Mouse (Mus musculus): ENCODE measurements at regions not wholly inside any gene's neighbourhood (a gene's known extent, or its start where the extent isn't known, plus 50 kb on each side); places are given as distances from the start of the nearest gene placed in this dataset.

- Histone ChIP-seq H3K27me3 (no peaks in the 10 kb centered on the region), H3K36me3 (ENCODE audit: poor library complexity, severe bottlenecking) (no peaks in the 10 kb centered on the region), H3K4me1 (peaks cover 35% of the 10 kb centered on the region), H3K9ac (0 out of 2 replicates have a peak overlapping the region, but pooled peaks have one; percentile 1), H3K4me3 (no peak overlapping the region), H3K4me2 (peak overlapping the region; percentile 3; the same call in 1 of the 2 replicates), H3K9me3 (replicated peaks) (peaks cover 5% of the 10 kb centered on the region; the same call in 1 of the 2 replicates), H3K27ac (peak overlapping the region; percentile 46)
- 38% methylated on average over 23 of the region's 23 CpGs for WGBS
- peak; percentile 61 for ATAC-seq
Observed at GRCm38 (mm10) chr3:34456488-34457433, 193.4 kb upstream of the Sox2 start.

GRCm38 (mm10) chr3:34454026-34454624 is 196.1 kb upstream of the Sox2 start:
- H3K27me3 ChIP-seq, result no peaks in the 10 kb centered on the region
- H3K9ac ChIP-seq, result no peak overlapping the region
- 95% methylated on average over 24 of the region's 24 CpGs for WGBS
- no peak overlapping the region for H3K27ac ChIP-seq
- no peak overlapping the region for H3K4me2 ChIP-seq
- no peak for ATAC-seq
- peaks cover 5% of the 10 kb centered on the region; the same call in 1 of the 2 replicates for H3K9me3 ChIP-seq (replicated peaks)
- peaks cover 35% of the 10 kb centered on the region for H3K4me1 ChIP-seq
- no peaks in the 10 kb centered on the region for H3K36me3 ChIP-seq (ENCODE audit: poor library complexity, severe bottlenecking)
- H3K4me3 ChIP-seq, result no peak overlapping the region

GRCm38 (mm10) chr3:34445354-34445753 is 204.9 kb upstream of the Sox2 start:
- ATAC-seq, result peak; percentile 71
- no peaks in the 10 kb centered on the region for H3K36me3 ChIP-seq (ENCODE audit: poor library complexity, severe bottlenecking)
- peak overlapping the region; percentile 30; the same call in 1 of the 2 replicates for H3K9ac ChIP-seq
- H3K4me1 ChIP-seq, result peaks cover 55% of the 10 kb centered on the region
- 8% methylated on average over 7 of the region's 7 CpGs for WGBS
- peak overlapping the region; percentile 34 for H3K4me2 ChIP-seq
- H3K27me3 ChIP-seq, result peaks cover 3% of the 10 kb centered on the region; the same call in 1 of the 2 replicates
- no peak overlapping the region for H3K4me3 ChIP-seq
- peak overlapping the region; percentile 79 for H3K27ac ChIP-seq
- peaks cover 6% of the 10 kb centered on the region for H3K9me3 ChIP-seq (replicated peaks)

GRCm38 (mm10) chr3:34444802-34445201 is 205.4 kb upstream of the Sox2 start:
- H3K4me3 ChIP-seq, result no peak overlapping the region
- WGBS, result 22% methylated on average over 5 of the region's 5 CpGs
- H3K4me1 ChIP-seq, result peaks cover 56% of the 10 kb centered on the region
- peak overlapping the region; percentile 79 for H3K27ac ChIP-seq
- ATAC-seq, result no peak
- H3K9me3 ChIP-seq (replicated peaks), result peaks cover 6% of the 10 kb centered on the region
- peak overlapping the region; percentile 30; the same call in 1 of the 2 replicates for H3K9ac ChIP-seq
- no peak overlapping the region for H3K4me2 ChIP-seq
- no peaks in the 10 kb centered on the region for H3K36me3 ChIP-seq (ENCODE audit: poor library complexity, severe bottlenecking)
- peaks cover 4% of the 10 kb centered on the region; the same call in 1 of the 2 replicates for H3K27me3 ChIP-seq

GRCm38 (mm10) chr3:34443731-34444628 is 206.2 kb upstream of the Sox2 start:
- ATAC-seq, result peak; percentile 78
- no peaks in the 10 kb centered on the region for H3K36me3 ChIP-seq (ENCODE audit: poor library complexity, severe bottlenecking)
- peaks cover 4% of the 10 kb centered on the region; the same call in 1 of the 2 replicates for H3K27me3 ChIP-seq
- H3K27ac ChIP-seq, result peak overlapping the region; percentile 81
- peak overlapping the region; percentile 21 for H3K9ac ChIP-seq
- H3K4me1 ChIP-seq, result peaks cover 56% of the 10 kb centered on the region
- peak overlapping the region; percentile 51 for H3K4me2 ChIP-seq
- 0 out of 2 replicates have a peak overlapping the region, but pooled peaks have one; percentile 9 for H3K4me3 ChIP-seq
- H3K9me3 ChIP-seq (replicated peaks), result peaks cover 6% of the 10 kb centered on the region
- WGBS, result 9% methylated on average over 28 of the region's 28 CpGs

GRCm38 (mm10) chr3:34443307-34443706 is 206.9 kb upstream of the Sox2 start:
- Histone ChIP-seq H3K27me3 (peaks cover 5% of the 10 kb centered on the region; the same call in 1 of the 2 replicates), H3K36me3 (ENCODE audit: poor library complexity, severe bottlenecking) (no peaks in the 10 kb centered on the region), H3K9ac (peak overlapping the region; percentile 21; the same call in 1 of the 2 replicates), H3K4me2 (peak overlapping the region; percentile 51), H3K4me1 (peaks cover 56% of the 10 kb centered on the region), H3K4me3 (no peak overlapping the region), H3K27ac (peak overlapping the region; percentile 81; the same call in 1 of the 2 replicates), H3K9me3 (replicated peaks) (peaks cover 6% of the 10 kb centered on the region)
- no peak for ATAC-seq
- WGBS, result 13% methylated on average over 5 of the region's 5 CpGs

- Histone ChIP-seq H3K4me3 (no peak overlapping the region), H3K27me3 (peaks cover 7% of the 10 kb centered on the region; the same call in 1 of the 2 replicates), H3K9ac (no peak overlapping the region), H3K4me2 (peak overlapping the region; percentile 10; the same call in 1 of the 2 replicates), H3K36me3 (ENCODE audit: poor library complexity, severe bottlenecking) (no peaks in the 10 kb centered on the region), H3K9me3 (replicated peaks) (0 out of 2 replicates have a peak, but pooled peaks cover 2% of the 10 kb centered on the region), H3K4me1 (peaks cover 56% of the 10 kb centered on the region), H3K27ac (peak overlapping the region; percentile 69)
- ATAC-seq, result no peak
- WGBS, result 38% methylated on average over 4 of the region's 4 CpGs
Observed at GRCm38 (mm10) chr3:34441792-34442191, 208.4 kb upstream of the Sox2 start.

GRCm38 (mm10) chr3:34441266-34441665 is 208.9 kb upstream of the Sox2 start:
- Histone ChIP-seq H3K4me1 (peaks cover 54% of the 10 kb centered on the region), H3K9me3 (replicated peaks) (no peaks in the 10 kb centered on the region), H3K27ac (peak overlapping the region; percentile 69), H3K9ac (no peak overlapping the region), H3K27me3 (peaks cover 7% of the 10 kb centered on the region; the same call in 1 of the 2 replicates), H3K4me2 (0 out of 2 replicates have a peak overlapping the region, but pooled peaks have one; percentile 10), H3K36me3 (ENCODE audit: poor library complexity, severe bottlenecking) (no peaks in the 10 kb centered on the region), H3K4me3 (no peak overlapping the region)
- 4% methylated on average over 5 of the region's 5 CpGs for WGBS
- 0 out of 2 replicates have a peak, but pooled peaks have one; percentile 20 for ATAC-seq

- Histone ChIP-seq H3K9me3 (replicated peaks) (peaks cover 9% of the 10 kb centered on the region; the same call in 1 of the 2 replicates), H3K36me3 (ENCODE audit: poor library complexity, severe bottlenecking) (peaks cover 6% of the 10 kb centered on the region; the same call in 1 of the 2 replicates), H3K27me3 (peaks cover 3% of the 10 kb centered on the region; the same call in 1 of the 2 replicates), H3K4me2 (peak overlapping the region; percentile 38), H3K4me3 (no peak overlapping the region), H3K9ac (peak overlapping the region; percentile 1; the same call in 1 of the 2 replicates), H3K4me1 (peaks cover 20% of the 10 kb centered on the region), H3K27ac (peak overlapping the region; percentile 2; the same call in 1 of the 2 replicates)
- 18% methylated on average over 9 of the region's 9 CpGs for WGBS
- ATAC-seq, result peak; percentile 37
Observed at GRCm38 (mm10) chr3:34434901-34435300, 215.3 kb upstream of the Sox2 start.

GRCm38 (mm10) chr3:34427967-34428366 is 222.2 kb upstream of the Sox2 start:
- no peak overlapping the region for H3K4me3 ChIP-seq
- H3K4me1 ChIP-seq, result peaks cover 4% of the 10 kb centered on the region
- H3K9ac ChIP-seq, result no peak overlapping the region
- H3K36me3 ChIP-seq (ENCODE audit: poor library complexity, severe bottlenecking), result peaks cover 6% of the 10 kb centered on the region; the same call in 1 of the 2 replicates
- no peak overlapping the region for H3K27ac ChIP-seq
- H3K4me2 ChIP-seq, result no peak overlapping the region
- peaks cover 11% of the 10 kb centered on the region; the same call in 1 of the 2 replicates for H3K27me3 ChIP-seq
- 93% methylated on average over 8 of the region's 8 CpGs for WGBS
- ATAC-seq, result no peak
- H3K9me3 ChIP-seq (replicated peaks), result peaks cover 9% of the 10 kb centered on the region; the same call in 1 of the 2 replicates

GRCm38 (mm10) chr3:34427495-34427894 is 222.7 kb upstream of the Sox2 start:
- 91% methylated on average over 4 of the region's 4 CpGs for WGBS

More at GRCm38 (mm10) chr3:34427495-34427894, 222.7 kb upstream of the Sox2 start:
- Histone ChIP-seq H3K9ac (no peak overlapping the region), H3K4me2 (no peak overlapping the region), H3K27me3 (peaks cover 11% of the 10 kb centered on the region; the same call in 1 of the 2 replicates), H3K27ac (no peak overlapping the region), H3K9me3 (replicated peaks) (peaks cover 5% of the 10 kb centered on the region; the same call in 1 of the 2 replicates), H3K4me3 (no peak overlapping the region), H3K4me1 (peaks cover 7% of the 10 kb centered on the region), H3K36me3 (ENCODE audit: poor library complexity, severe bottlenecking) (peaks cover 3% of the 10 kb centered on the region; the same call in 1 of the 2 replicates)
- no peak for ATAC-seq

Measured in forebrain, embryonic 13.5 days (tissue).